Mouse (Mus musculus) 3T3-L1 (cell line): Measurements from ENCODE around the gene Myo1f.
"Not testable (repeated sequence)": the region's sequence is repeated elsewhere in the genome, so short reads cannot be mapped to it uniquely, and the experiment has no call there.

Source experiments
- DNase-seq: peaks from one replicate; pipeline ENCODE4 v3.0.0-alpha.2; 2015; ENCODE audit warnings: low read depth, low spot score

Myo1f gene

DNA sequence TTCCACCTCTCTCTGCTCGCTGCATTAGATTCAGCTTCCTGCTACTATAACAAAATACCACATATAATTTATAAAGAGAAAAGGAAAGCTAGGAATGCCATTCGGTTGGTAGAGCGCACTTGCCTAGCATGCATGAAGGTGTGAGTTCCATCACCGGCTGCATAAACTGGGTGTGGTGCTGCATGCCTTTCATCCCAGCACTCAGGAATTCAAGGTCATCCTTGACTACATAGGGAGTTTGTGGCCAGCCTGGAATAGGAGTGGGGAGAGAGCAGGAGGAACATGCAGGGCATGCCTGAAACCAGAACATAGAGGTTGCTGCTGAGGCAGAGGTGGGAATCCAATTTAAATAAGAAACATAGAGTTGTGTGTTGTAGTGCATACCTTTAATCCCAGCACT lies 28.6 kb downstream of the Myo1f start:
- no peak for DNase-seq

GRCm38 (mm10) chr17:33586011-33586410 lies 30.5 kb downstream of the Myo1f start:
- no peak for DNase-seq

DNA sequence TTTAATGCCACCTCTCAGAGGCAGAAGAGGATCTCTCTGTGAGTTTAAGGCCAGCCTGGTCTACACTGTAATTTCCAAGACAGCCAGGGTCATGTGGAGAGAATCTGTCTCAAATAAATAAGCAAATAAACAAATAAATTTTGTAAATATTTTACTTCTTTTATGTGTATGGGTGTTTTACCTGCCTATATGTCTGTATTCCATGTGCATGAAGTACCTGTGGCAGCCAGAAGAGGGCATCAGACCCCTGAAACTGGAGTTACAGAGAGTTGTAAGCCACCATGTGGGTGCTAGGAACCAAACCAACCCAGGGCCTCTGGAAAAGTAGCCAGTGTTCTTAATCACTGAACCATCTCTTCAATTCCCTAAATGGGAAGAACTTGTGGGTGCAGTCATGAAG lies 41.8 kb downstream of the Myo1f start:
- peak; percentile 7 for DNase-seq

DNA sequence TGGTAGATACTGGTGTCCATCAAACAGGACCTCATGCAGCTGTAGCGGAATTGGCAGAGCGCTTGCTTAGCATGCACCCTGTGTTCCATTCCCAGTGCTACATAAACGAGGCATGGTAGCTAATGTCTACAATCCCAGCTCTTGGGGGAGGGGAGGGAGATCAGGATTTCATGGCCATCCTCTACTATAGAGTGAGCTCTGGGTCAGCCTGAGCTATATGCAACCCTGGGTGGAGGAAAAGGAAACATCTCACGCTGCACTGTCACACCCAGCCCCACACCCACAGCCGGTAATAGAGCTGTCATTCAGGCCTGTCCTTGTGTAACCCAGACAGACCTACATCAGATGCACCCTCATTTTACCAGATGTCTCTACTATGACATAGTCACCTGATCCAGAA lies 43.0 kb downstream of the Myo1f start:
- DNase-seq, result no peak

DNA sequence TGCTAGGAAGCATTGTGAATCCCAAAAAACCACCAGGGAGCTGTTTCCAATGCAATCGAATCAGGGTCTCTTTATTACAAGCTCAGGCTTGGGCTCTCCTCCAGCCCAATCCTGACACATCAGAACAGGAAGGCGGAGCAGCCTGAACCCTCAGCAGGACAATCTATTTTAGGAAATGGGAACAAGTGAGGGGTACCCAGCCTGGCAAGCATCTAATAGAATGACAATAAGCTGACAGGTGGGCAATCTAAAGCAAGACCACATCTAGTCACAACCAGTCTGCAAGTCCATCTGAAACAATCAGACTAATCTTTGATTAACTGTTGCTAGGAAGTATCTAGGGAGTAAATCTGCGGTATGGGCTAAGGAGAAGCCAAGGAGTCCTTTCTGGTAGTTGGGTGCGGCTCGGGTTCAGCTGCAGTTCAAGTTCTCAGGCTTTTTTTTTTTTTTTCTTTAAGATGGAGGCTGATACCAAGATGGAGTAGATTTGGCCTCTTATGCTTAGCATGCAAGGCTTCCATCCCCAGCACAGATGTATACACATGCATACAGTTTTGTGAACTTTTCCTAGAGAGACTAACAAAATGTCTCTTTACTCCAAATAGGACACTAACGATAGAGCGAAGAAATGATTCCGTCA lies 44.4 kb downstream of the Myo1f start:
- no peak for DNase-seq

DNA sequence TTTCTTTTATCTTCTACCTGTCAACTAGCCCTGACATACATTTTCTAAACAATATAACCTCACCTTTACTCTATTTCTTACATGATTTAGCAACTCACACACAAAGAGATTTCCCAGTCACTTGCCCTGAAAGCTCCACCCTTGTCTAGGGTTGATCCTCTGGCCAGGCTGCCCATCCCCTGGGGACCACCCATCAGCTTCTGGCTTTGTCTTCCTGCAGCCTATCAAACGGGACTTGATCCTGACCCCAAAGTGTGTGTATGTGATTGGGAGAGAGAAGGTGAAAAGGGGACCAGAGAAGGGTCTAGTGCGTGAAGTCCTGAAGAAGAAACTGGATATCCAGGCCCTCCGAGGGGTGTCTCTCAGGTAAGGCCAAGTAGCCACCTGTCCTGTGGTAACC lies 45.3 kb downstream of the Myo1f start:
- DNase-seq, result no peak

DNA sequence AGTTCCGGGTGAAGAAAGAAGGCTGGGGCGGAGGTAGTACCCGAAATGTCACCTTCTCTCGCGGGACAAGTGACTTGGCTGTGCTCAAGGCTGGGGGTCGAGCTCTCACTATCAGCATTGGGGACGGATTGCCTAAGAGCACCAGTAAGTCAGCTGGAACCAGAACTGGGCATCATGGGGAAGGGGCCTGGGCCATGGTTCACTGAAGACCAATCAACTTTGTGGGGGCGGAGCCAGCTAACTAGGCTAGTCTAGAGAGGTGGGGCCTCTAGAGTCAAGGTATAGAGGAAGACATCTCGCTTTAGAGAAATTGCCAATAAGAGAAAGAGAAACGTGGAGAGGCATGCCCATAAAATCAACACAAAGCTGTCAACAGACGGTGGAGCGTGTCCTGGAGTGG lies 46.4 kb downstream of the Myo1f start:
- no peak for DNase-seq

DNA sequence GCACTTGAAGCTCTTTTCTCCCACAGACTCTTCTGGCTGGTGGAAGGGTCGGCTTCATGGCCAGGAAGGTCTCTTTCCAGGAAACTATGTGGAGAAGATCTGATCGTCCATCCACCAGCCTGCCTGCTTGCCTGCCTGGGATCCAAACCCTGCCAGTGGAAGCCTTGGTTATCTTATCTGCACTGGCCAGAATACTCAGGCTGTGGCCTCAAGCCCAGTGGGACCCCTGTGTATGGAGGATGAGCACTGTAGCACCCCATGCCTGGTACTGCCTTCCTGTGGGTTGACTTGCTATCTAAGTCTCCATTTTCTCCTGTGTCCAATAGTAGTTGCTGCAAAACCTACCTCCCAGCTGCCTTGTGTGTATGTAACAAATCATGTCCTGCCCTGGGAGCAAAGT lies 51.8 kb downstream of the Myo1f start:
- no peak for DNase-seq

DNA sequence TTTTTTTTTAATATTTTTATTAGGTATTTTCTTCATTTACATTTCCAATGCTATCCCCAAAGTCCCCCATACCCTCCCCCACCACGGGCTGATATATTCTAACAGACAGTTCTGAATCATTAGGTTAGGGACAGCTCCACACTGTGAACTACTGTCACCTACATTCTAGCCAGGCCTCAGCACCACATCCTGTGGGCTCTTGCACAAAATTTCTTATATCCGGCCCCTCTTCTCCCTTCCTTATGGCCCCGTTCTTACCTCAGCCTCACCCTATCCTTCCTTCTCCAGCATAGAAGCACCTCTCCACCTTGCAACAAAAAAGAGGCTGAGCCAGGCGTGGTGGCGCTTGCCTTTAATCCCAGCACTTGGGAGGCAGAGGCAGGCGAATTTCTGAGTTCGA lies 55.0 kb downstream of the Myo1f start:
- DNase-seq, result no peak

GRCm38 (mm10) chr17:33613726-33614125 lies 58.2 kb downstream of the Myo1f start:
- not testable (repeated sequence) for DNase-seq

GRCm38 (mm10) chr17:33627281-33627680 lies 71.8 kb downstream of the Myo1f start:
- no peak for DNase-seq

- peak; percentile 97 for DNase-seq
These were observed 73.3 kb downstream of the Myo1f start, which contains the start of gene Zfp414 for GRCm38 (mm10) chr17:33628621-33629486. Gene Zfp414 (plus strand): TSS chr17:33629090.

GRCm38 (mm10) chr17:33629487-33630125 lies 74.1 kb downstream of the Myo1f start:
- DNase-seq, result no peak

- DNase-seq, result peak; percentile 55
These were observed 74.8 kb downstream of the Myo1f start for GRCm38 (mm10) chr17:33630171-33630895.

DNA sequence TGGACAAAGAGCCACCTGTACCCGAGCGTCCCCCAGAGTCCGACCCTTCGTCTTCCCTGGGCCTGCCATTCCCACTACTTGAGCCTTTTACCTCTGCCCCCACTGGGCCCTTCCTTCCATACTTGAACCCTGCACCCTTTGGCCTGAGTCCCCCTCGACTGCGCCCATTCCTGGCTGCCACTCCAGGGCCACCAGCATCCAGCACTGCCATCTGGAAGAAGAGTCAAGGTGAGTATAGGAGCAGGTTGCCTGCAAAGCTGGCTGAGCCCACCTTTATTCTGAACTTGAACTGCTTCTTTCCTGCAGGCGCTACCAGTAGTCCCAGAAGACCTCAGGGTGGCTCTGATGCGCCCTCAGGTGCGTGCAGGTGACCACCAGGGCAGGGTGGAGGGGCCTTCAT lies 75.7 kb downstream of the Myo1f start:
- DNase-seq, result no peak

DNA sequence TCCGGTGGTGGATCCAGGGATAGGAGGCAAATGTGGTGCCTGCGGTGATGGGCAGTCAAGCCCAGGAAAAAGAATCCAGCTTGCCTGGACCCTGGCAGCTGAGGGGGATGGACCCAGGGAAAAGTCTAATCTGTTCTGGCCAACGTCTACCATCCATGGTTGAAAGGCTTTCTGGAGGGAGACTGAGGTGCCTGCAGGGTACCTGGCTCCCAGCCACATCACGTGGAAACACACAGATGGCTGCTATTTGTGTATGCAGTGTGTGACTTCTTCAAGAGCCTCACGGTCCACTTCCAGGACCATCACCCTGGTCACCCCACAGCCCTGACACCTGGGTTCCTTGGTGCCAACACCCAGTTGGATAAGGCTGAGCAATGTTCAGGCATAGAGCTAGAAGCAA lies 76.3 kb downstream of the Myo1f start:
- no peak for DNase-seq

- peak; percentile 85 for DNase-seq
These were observed 81.5 kb downstream of the Myo1f start for GRCm38 (mm10) chr17:33637038-33637437.

- DNase-seq, result no peak
These were observed 82.2 kb downstream of the Myo1f start, which contains the start of gene Pram1 for GRCm38 (mm10) chr17:33637516-33638276. Gene Pram1 (plus strand): TSS chr17:33638056.

GRCm38 (mm10) chr17:33639743-33640142 lies 84.2 kb downstream of the Myo1f start:
- DNase-seq, result no peak

DNA sequence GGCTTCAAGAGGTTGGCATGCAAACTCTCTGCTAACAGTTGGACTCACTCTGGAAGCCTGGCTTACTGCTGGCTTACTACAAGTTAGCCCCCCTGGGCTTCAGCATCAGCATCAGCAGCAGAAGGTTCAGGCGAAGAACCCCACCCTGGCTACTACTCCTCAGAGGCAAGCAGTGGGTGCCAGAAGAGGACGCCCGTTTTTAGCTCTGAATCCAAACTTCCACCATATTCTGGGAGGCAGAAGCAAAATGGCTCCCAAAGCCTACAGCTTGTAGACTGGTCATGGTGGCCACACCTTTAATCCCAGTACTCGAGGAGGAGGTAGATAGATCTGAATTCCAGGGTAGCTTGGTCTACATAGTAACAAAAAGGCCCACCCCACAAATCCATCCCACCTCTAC lies 88.6 kb downstream of the Myo1f start:
- no peak for DNase-seq

DNA sequence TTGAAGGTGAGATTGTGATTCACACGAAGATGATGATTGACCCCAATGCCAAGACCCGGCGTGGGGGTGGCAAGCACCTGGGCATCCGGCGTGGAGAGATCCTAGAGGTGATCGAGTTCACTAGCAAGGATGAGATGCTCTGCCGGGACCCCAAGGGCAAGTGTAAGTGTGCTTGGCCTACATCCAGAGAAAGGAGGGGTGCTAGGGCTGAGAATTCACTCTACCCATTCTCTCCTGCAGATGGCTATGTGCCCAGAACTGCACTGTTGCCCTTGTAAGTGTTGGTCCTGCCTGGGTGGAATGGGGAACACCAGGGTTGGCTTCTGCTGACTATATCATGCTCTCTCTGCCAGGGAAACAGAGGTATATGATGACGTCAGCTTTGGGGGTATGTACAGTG lies 89.6 kb downstream of the Myo1f start:
- no peak for DNase-seq
